Mouse (Mus musculus): ENCODE results near the gene Pim1.
"Not testable (repeated sequence)": the region's sequence is repeated elsewhere in the genome, so short reads cannot be mapped to it uniquely, and the experiment has no call there.

The Pim1 gene

GRCm38 (mm10) chr17:29490713-29491581 lies at the start of gene Pim1:
Gene Pim1, plus strand, starts transcription at chr17:29490753.
- DNase-seq (ENCODE audit: low read depth in 1 of 2, low spot score in 2 of 2) = peak; percentile 73 to 88

DNA sequence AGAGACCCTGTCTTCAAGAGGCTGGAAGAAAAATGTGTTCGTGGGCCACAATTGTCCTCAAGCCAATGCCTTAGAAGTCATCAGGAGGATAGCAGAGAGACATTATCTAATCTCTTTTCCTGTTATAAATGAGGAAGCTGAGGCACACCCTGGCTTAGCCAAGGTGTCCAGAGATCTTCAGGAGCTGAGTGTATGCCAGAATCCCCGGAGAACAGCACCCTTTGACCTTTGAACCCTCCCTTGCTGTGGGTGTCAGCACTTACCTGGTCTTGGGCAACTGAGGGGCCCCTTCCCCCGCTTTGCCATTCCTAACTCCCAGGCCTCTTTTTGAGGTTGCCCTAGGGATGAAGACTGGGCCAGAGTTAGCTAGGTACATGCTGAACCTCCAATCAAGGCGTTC lies 49.0 kb upstream of the Pim1 start:
- DNase-seq (ENCODE audit: low read depth in 1 of 2, low spot score in 2 of 2) = no peak

GRCm38 (mm10) chr17:29442131-29442557 lies 48.4 kb upstream of the Pim1 start:
- DNase-seq (ENCODE audit: low read depth in 1 of 2, low spot score in 2 of 2) = no peak

GRCm38 (mm10) chr17:29443724-29444123 lies 46.8 kb upstream of the Pim1 start:
- DNase-seq (ENCODE audit: low read depth in 1 of 2, low spot score in 2 of 2) = no peak

DNA sequence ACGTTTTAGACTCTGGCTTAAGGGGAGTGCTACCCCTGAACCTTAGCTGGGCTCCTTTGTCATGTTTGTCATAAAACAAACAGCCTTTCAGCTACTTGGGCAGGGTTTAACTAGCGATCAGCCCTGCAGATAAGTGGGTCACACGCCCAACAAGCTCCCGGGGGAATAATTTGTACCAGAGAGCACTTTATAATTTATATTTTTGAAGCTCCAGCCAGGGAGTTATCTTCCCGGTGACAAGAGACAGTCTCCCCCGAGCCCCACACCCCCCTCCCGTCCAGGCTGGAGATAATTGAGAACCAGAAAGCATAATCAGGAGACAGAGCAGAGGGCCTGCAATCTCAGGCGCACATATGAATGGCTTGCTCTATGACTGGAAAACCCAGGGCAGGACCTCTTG lies 45.5 kb upstream of the Pim1 start:
- no peak for DNase-seq (ENCODE audit: low read depth in 1 of 2, low spot score in 2 of 2)

- no peak for DNase-seq (ENCODE audit: low read depth in 1 of 2, low spot score in 2 of 2)
Measured at GRCm38 (mm10) chr17:29447323-29447722, 43.2 kb upstream of the Pim1 start.

- DNase-seq (ENCODE audit: low read depth in 1 of 2, low spot score in 2 of 2) = no peak
Measured at GRCm38 (mm10) chr17:29448055-29448454, 42.5 kb upstream of the Pim1 start.

GRCm38 (mm10) chr17:29448561-29448960 lies 42.0 kb upstream of the Pim1 start:
- no peak for DNase-seq (ENCODE audit: low read depth in 1 of 2, low spot score in 2 of 2)

- DNase-seq (ENCODE audit: low read depth in 1 of 2, low spot score in 2 of 2) = no peak
Measured at GRCm38 (mm10) chr17:29450899-29451840, 39.4 kb upstream of the Pim1 start.

DNA sequence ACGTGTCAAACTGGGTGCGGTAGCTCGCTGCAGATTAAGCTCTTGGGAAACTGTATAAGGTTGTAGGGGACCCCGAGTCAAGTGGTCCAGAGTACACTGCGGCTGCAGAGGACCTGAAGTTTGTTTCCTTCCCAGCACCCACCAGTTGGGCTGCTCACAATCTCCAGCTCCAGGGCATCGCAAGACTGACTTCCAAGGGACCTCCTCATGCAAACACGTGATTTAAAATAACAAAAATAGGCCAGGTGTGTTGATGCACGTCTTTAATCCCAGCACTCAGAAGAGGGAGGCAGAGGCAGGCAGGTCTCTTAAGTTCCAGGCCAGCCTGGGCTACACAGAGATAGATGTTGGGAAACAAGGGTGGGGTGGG lies 38.7 kb upstream of the Pim1 start:
- DNase-seq (ENCODE audit: low read depth in 1 of 2, low spot score in 2 of 2) = no peak

DNA sequence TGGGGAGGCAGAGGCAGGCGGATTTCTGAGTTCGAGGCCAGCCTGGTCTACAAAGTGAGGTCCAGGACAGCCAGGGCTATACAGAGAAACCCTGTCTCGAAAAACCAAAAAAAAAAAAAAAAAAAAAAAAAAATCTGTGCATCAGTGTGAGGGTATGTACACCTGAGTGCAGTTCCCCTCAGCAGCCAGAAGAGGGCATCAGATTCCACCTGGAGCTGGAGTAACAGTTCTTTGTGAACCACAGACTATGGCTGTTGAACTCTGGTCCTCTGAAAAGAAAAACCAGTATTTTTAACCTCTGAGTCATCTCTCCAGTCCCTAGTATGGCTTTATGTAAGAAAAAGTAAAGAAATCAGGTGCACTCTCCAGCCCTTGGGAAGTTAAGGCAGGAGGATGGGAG lies 36.4 kb upstream of the Pim1 start:
- DNase-seq (ENCODE audit: low read depth in 1 of 2, low spot score in 2 of 2) = not testable (repeated sequence)

GRCm38 (mm10) chr17:29455411-29456120 lies 35.0 kb upstream of the Pim1 start:
- DNase-seq (ENCODE audit: low read depth in 1 of 2, low spot score in 2 of 2) = no peak

GRCm38 (mm10) chr17:29456476-29456875 lies 34.1 kb upstream of the Pim1 start:
- no peak for DNase-seq (ENCODE audit: low read depth in 1 of 2, low spot score in 2 of 2)

GRCm38 (mm10) chr17:29456926-29457325 lies 33.6 kb upstream of the Pim1 start:
- DNase-seq (ENCODE audit: low read depth in 1 of 2, low spot score in 2 of 2) = no peak

GRCm38 (mm10) chr17:29457795-29458560 lies 32.6 kb upstream of the Pim1 start:
- DNase-seq (ENCODE audit: low read depth in 1 of 2, low spot score in 2 of 2) = no peak

DNA sequence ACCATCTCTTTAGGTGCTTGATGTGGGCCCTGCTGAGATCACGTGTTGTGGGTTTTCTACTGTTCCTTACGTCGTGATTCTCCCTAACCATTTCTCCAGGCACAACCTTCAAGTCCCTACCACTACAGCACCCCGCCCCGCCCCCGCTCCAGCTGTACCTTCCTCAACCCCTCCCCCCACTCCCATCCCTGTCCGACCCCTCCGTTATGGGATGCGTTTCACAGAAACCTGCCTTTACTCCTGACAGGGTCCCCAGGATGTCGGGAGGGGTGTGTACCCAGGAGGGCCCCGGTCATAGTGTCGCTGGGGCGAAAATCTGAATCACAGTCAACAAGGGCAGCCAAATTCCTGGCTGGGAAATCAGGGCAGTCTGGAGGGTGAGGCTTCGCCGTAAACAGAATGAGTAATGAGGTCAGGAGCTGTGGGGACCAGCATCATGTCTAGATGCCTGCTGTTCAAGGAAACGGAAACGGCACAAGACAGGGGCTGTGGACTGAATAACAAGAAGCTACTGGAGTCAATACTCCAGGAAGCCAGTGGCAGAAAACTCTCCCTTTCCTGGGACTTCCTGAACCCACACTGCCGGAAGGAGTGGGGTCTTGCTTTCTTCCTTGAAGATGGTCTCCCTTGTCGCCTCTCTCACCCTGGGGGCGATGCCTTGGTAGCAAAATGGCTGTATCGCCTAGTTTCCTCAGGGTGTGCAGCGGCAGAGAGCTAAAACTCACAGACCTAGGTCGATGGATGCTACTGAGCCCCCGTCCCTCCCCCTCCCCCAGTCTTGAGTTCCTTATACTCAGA lies 31.0 kb upstream of the Pim1 start:
- DNase-seq (ENCODE audit: low read depth in 1 of 2, low spot score in 2 of 2) = no peak

DNA sequence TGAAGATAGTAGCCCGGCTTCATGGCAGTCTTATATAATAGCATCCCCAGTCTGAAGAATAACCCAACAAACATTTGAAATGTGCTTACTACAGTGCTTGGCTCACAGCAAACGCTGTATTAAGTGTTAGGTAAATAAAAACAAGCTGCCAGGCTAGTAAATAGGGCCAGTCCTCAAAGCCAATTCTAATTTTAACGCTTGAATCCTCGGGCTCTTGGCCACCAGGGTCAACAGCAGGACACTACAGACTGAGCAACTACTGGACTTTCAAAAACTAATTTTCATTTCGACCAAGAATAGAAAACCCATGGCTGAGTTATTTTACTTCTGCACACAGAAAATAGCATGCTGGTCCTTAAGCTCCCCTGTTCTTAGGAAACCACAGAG lies 30.4 kb upstream of the Pim1 start:
- DNase-seq (ENCODE audit: low read depth in 1 of 2, low spot score in 2 of 2) = no peak

DNA sequence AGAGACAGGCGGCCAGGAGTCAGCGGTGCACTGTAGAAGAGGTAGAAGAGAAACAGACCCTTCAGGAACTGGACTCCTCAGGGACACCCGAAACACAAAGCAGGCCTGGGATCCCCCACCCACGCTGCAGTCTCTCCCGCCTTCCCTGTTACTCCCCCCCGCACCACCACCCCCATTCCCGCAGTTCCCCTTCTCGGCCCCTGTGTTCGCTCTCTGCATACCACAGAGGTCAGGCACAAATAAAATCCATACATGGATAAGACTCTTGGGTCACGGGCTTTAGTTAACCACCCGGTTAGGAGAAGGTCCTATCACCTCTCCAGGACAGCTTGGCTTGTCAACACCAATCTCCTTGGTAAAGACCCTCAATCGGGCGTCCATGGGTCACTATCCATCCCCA lies 26.9 kb upstream of the Pim1 start:
- no peak for DNase-seq (ENCODE audit: low read depth in 1 of 2, low spot score in 2 of 2)

- no peak for DNase-seq (ENCODE audit: low read depth in 1 of 2, low spot score in 2 of 2)
Measured at GRCm38 (mm10) chr17:29464068-29464467, 26.5 kb upstream of the Pim1 start.
